Mouse (Mus musculus) lung, postnatal 0 days (tissue): ENCODE measurements around the gene Nfrkb.

Source experiments
- CTCF ChIP-seq: IDR thresholded peaks from 2 replicates; pipeline ENCODE4 v1.5.1; 2016; ENCODE audit warnings: antibody characterized with exemption, mild to moderate bottlenecking
- EP300 ChIP-seq: IDR thresholded peaks from 2 replicates; pipeline ENCODE4 v1.6.1; 2016; ENCODE audit warnings: antibody characterized with exemption, mild to moderate bottlenecking, control low read depth

GRCm38 (mm10) chr9:31437861-31438260 is 51.9 kb downstream of the Nfrkb start:
- no peak for TF ChIP-seq CTCF
- TF ChIP-seq EP300, result no peak
